Mouse (Mus musculus): ENCODE measurements around the gene Tle1. TPM values are rescaled to one million over a fixed set of nuclear protein-coding genes. Genes with fewer than 3 reads are reported as not detected.
A peak's percentile ranks its signal among the peaks of the same experiment; 100 is the strongest.

The Tle1 gene
- polyA plus RNA-seq, 1 experiment from 2014 or later, result 11.1 TPM

DNA sequence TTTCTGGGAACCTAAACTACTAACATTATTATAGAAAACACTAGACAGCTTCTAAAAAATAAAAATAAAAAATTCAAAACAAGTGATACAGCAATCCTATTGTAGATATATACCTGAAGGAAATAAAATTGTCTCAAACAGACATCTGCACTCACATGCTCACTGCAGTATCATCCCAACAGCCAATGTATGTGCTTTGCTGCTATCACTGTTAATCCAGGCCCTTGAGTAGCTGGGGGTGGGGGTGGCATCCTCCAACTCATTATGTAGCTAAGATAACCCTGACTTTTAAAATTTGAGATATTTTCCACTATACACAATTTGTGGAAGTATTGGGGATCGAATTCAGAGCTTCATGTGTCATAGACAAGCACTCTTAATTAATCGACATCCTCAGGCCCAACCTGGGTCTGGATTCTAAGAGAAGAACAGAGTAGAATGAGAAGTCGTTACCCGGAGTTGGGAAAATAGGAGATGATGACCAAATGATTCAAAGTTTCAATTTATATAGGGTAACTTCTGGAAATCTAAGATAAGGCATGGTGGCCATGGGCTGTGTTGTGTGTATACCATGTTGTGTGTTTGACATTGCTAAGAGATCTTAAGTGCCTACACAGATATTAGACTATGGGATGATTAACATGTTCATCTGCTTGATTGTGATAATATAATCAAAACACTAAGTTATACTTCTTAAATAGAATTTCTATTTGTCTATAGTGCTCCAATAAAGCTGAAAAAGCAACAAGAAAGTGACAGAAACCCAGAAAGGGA, 38.1 kb downstream of the Tle1 start:
- no peaks in the 10 kb centered on the region for H3K36me3 ChIP-seq

DNA sequence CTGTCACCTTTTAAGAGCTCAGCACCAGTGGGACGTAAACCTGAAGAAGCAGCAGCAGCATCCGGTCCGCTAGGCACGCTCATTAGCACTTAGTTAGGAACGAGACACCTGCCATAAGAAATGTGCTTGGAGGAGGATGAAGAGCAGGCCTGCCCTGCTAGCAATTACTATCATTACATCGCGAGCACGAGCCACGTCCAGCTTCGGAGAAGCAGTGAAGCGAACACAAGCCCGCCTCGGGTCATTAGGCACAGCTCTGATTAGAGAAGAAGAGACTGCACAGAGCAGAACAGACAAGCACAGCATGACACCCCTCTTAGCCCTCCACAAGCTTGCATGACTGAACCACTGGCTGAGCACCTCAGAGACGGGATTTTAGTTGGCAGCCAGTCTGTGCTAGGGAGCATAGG, 40.6 kb downstream of the Tle1 start:
- no peaks in the 10 kb centered on the region for H3K9me3 ChIP-seq (replicated peaks)
- whole genome bisulfite sequencing, result 54% methylated on average over 14 of the region's 14 CpGs
- no peak overlapping the region for H3K27ac ChIP-seq (ENCODE audit: poor library complexity, severe bottlenecking)
- no peak for ATAC-seq (ENCODE audit: insufficient number of reproducible peaks, low FRiP score)
- H3K4me1 ChIP-seq (replicated peaks), result peaks cover 22% of the 10 kb centered on the region
- no peak overlapping the region for H3K9ac ChIP-seq
- peaks cover 34% of the 10 kb centered on the region for H3K27me3 ChIP-seq (replicated peaks)
- no peak overlapping the region for H3K4me3 ChIP-seq
- peaks cover 4% of the 10 kb centered on the region for H3K36me3 ChIP-seq
- H3K4me2 ChIP-seq, result no peak overlapping the region

More for the DNA sequence above, 38.1 kb downstream of the Tle1 start:
- peaks cover 36% of the 10 kb centered on the region for H3K27me3 ChIP-seq (replicated peaks)
- H3K4me3 ChIP-seq, result no peak overlapping the region
- peaks cover 22% of the 10 kb centered on the region for H3K4me1 ChIP-seq (replicated peaks)
- ATAC-seq (ENCODE audit: insufficient number of reproducible peaks, low FRiP score), result no peak
- no peak overlapping the region for H3K27ac ChIP-seq (ENCODE audit: poor library complexity, severe bottlenecking)
- no peak overlapping the region for H3K9ac ChIP-seq
- WGBS, result 87% methylated on average over 4 of the region's 4 CpGs
- no peak overlapping the region for H3K4me2 ChIP-seq
- H3K9me3 ChIP-seq (replicated peaks), result no peaks in the 10 kb centered on the region

DNA sequence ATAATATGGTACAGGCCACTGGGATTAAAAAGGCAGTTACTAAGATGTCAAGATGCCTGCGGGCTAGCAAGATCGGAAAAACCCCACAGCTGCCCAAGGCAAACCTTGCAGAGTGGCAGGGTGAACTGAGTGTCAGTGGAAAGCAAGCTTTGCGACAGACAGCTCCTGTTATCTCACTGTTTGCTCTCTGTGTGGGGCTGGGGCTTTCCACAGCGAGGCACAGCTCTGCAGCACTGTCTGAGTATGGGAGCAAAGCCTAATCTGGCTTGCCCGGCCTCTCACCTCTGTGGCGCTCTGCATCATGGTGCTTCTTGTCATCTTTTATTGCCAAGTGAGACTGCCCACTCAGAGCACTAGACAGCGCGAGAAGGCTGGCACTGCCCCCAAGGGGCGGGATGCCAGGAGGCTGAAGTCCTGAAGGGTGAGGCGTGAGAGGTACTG, 42.8 kb downstream of the Tle1 start:
- peaks cover 4% of the 10 kb centered on the region for H3K36me3 ChIP-seq
- no peak overlapping the region for H3K4me2 ChIP-seq
- no peak overlapping the region for H3K4me3 ChIP-seq
- ATAC-seq (ENCODE audit: insufficient number of reproducible peaks, low FRiP score), result peak; percentile 45; the same call in 1 of the 2 replicates
- H3K9ac ChIP-seq, result no peak overlapping the region
- peaks cover 32% of the 10 kb centered on the region for H3K27me3 ChIP-seq (replicated peaks)
- 48% methylated on average over 10 of the region's 10 CpGs for WGBS
- H3K9me3 ChIP-seq (replicated peaks), result no peaks in the 10 kb centered on the region
- H3K27ac ChIP-seq (ENCODE audit: poor library complexity, severe bottlenecking), result no peak overlapping the region
- H3K4me1 ChIP-seq (replicated peaks), result peaks cover 22% of the 10 kb centered on the region

GRCm38 (mm10) chr4:72150460-72151131, 50.1 kb downstream of the Tle1 start:
- ATAC-seq (ENCODE audit: insufficient number of reproducible peaks, low FRiP score), result no peak
- no peaks in the 10 kb centered on the region for H3K9me3 ChIP-seq (replicated peaks)
- H3K9ac ChIP-seq, result no peak overlapping the region
- H3K36me3 ChIP-seq, result no peaks in the 10 kb centered on the region
- 48% methylated on average over 4 of the region's 4 CpGs for WGBS
- no peak overlapping the region for H3K4me2 ChIP-seq
- H3K27ac ChIP-seq (ENCODE audit: poor library complexity, severe bottlenecking), result no peak overlapping the region
- no peak overlapping the region for H3K4me3 ChIP-seq
- peaks cover 9% of the 10 kb centered on the region for H3K27me3 ChIP-seq (replicated peaks)
- no peaks in the 10 kb centered on the region for H3K4me1 ChIP-seq (replicated peaks)

DNA sequence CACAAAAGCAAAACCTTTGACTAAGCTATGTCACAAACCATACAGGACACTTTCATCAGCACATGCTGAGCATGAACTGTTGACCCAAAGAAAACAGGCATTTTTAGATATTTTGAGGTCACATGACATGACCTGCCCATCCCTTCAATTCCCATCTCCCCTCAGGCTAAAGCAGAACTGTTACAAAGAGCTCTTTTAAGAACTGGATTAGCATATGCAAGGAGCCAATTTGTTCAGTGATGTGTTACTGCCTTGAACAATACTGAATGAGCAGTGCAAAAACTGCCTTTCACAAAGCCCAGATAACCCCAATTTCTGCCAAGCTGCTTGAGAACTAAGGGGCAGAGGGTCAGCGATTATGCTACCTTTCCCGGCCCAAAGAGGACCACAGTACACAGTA, 54.7 kb downstream of the Tle1 start:
- 84% methylated on average over 2 of the region's 2 CpGs for WGBS
- Histone ChIP-seq H3K9ac (no peak overlapping the region), H3K4me2 (no peak overlapping the region), H3K4me1 (replicated peaks) (no peaks in the 10 kb centered on the region), H3K36me3 (no peaks in the 10 kb centered on the region; the same call in 1 of the 2 replicates), H3K4me3 (no peak overlapping the region), H3K27ac (ENCODE audit: poor library complexity, severe bottlenecking) (no peak overlapping the region), H3K27me3 (replicated peaks) (peaks cover 1% of the 10 kb centered on the region; the same call in 1 of the 2 replicates), H3K9me3 (replicated peaks) (no peaks in the 10 kb centered on the region)
- no peak for ATAC-seq (ENCODE audit: insufficient number of reproducible peaks, low FRiP score)

DNA sequence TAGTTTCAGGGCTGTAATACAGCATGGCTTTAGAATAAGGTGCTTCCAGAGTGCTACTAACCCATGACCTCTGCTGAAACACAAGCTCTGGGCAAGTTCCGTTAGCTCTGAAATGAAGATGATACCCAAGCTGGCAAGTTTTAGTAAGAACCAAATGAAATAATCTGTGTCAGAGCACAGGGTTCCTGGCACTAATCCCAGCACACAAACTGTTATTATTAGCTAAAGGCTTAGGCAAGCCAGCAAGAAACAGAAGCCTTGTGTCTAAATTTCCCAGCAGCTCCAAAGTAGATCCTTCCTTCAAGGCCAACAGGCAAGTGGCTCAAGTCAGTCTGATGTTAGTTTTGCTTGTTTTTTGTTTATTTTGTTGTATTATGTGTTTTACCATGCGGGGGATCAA, 56.2 kb downstream of the Tle1 start:
- H3K9ac ChIP-seq, result no peak overlapping the region
- 0 out of 2 replicates have a peak, but pooled peaks cover 3% of the 10 kb centered on the region for H3K27me3 ChIP-seq (replicated peaks)
- no peak overlapping the region for H3K4me3 ChIP-seq
- H3K9me3 ChIP-seq (replicated peaks), result no peaks in the 10 kb centered on the region
- ATAC-seq (ENCODE audit: insufficient number of reproducible peaks, low FRiP score), result no peak
- WGBS, result 88% methylated on average over 2 of the region's 2 CpGs
- no peak overlapping the region for H3K4me2 ChIP-seq
- H3K36me3 ChIP-seq, result peaks cover 3% of the 10 kb centered on the region
- H3K4me1 ChIP-seq (replicated peaks), result peaks cover 3% of the 10 kb centered on the region
- H3K27ac ChIP-seq (ENCODE audit: poor library complexity, severe bottlenecking), result no peak overlapping the region

- peaks cover 7% of the 10 kb centered on the region; the same call in 1 of the 2 replicates for H3K27me3 ChIP-seq (replicated peaks)
- 74% methylated on average over 3 of the region's 3 CpGs for WGBS
- ATAC-seq (ENCODE audit: insufficient number of reproducible peaks, low FRiP score), result no peak
- H3K4me3 ChIP-seq, result no peak overlapping the region
- H3K9ac ChIP-seq, result no peak overlapping the region
- H3K9me3 ChIP-seq (replicated peaks), result no peaks in the 10 kb centered on the region
- H3K4me1 ChIP-seq (replicated peaks), result peaks cover 5% of the 10 kb centered on the region
- H3K4me2 ChIP-seq, result no peak overlapping the region
- no peak overlapping the region for H3K27ac ChIP-seq (ENCODE audit: poor library complexity, severe bottlenecking)
- H3K36me3 ChIP-seq, result peaks cover 17% of the 10 kb centered on the region
Observed at GRCm38 (mm10) chr4:72140706-72141105, 60.0 kb downstream of the Tle1 start.

- Histone ChIP-seq H3K4me2 (no peak overlapping the region), H3K36me3 (peaks cover 22% of the 10 kb centered on the region), H3K4me3 (no peak overlapping the region), H3K9me3 (replicated peaks) (no peaks in the 10 kb centered on the region), H3K9ac (no peak overlapping the region), H3K27ac (ENCODE audit: poor library complexity, severe bottlenecking) (no peak overlapping the region), H3K4me1 (replicated peaks) (peaks cover 5% of the 10 kb centered on the region), H3K27me3 (replicated peaks) (peaks cover 7% of the 10 kb centered on the region; the same call in 1 of the 2 replicates)
- WGBS, result 53% methylated on average over 11 of the region's 11 CpGs
- peak; percentile 73 for ATAC-seq (ENCODE audit: insufficient number of reproducible peaks, low FRiP score)
Observed at GRCm38 (mm10) chr4:72139475-72140120, 61.1 kb downstream of the Tle1 start.

- peaks cover 26% of the 10 kb centered on the region for H3K36me3 ChIP-seq
- no peak overlapping the region for H3K27ac ChIP-seq (ENCODE audit: poor library complexity, severe bottlenecking)
- H3K9ac ChIP-seq, result no peak overlapping the region
- H3K4me1 ChIP-seq (replicated peaks), result peaks cover 5% of the 10 kb centered on the region
- no peak overlapping the region for H3K4me3 ChIP-seq
- WGBS, result 93% methylated on average over 11 of the region's 11 CpGs
- ATAC-seq (ENCODE audit: insufficient number of reproducible peaks, low FRiP score), result no peak
- H3K4me2 ChIP-seq, result no peak overlapping the region
- peaks cover 7% of the 10 kb centered on the region; the same call in 1 of the 2 replicates for H3K27me3 ChIP-seq (replicated peaks)
- H3K9me3 ChIP-seq (replicated peaks), result no peaks in the 10 kb centered on the region
Observed at GRCm38 (mm10) chr4:72138264-72139080, 62.2 kb downstream of the Tle1 start.

- H3K27me3 ChIP-seq (replicated peaks), result no peaks in the 10 kb centered on the region; the same call in 1 of the 2 replicates
- ATAC-seq (ENCODE audit: insufficient number of reproducible peaks, low FRiP score), result no peak
- H3K27ac ChIP-seq (ENCODE audit: poor library complexity, severe bottlenecking), result no peak overlapping the region
- H3K9ac ChIP-seq, result no peak overlapping the region
- no peak overlapping the region for H3K4me3 ChIP-seq
- H3K4me1 ChIP-seq (replicated peaks), result no peaks in the 10 kb centered on the region
- 81% methylated on average over 3 of the region's 3 CpGs for WGBS
- peaks cover 17% of the 10 kb centered on the region for H3K36me3 ChIP-seq
- no peak overlapping the region for H3K4me2 ChIP-seq
- no peaks in the 10 kb centered on the region for H3K9me3 ChIP-seq (replicated peaks)
Observed at GRCm38 (mm10) chr4:72132646-72133045, 68.1 kb downstream of the Tle1 start.
